Mouse (Mus musculus): ENCODE measurements around the gene Gm28047. TPM values are rescaled to one million over a fixed set of nuclear protein-coding genes. Genes with fewer than 3 reads are reported as not detected.

Gene Gm28047
- polyA plus RNA-seq, 1 experiment: not detected

- TF ChIP-seq MYOD1 (IDR thresholded peaks at IDR 0.05; ENCODE audit: control insufficient read depth in 1 of 3, insufficient read length in 2 of 3, low read depth in 2 of 3) (no peak), TCF3 (IDR thresholded peaks at IDR 0.05; ENCODE audit: insufficient read length, low read depth) (no peak), MYOG (IDR thresholded peaks at IDR 0.05; ENCODE audit: control insufficient read depth in 1 of 3, insufficient read depth in 1 of 3, insufficient read length in 2 of 3, low read depth in 2 of 3) (no peak), SRF (IDR thresholded peaks at IDR 0.05; ENCODE audit: control insufficient read depth, insufficient read length, low read depth) (no peak), POLR2A (IDR thresholded peaks at IDR 0.05; ENCODE audit: insufficient read length, low read depth) (no peak), TCF12 (IDR thresholded peaks at IDR 0.05; ENCODE audit: insufficient read depth, poor library complexity, severe bottlenecking) (no peak), CEBPB (IDR thresholded peaks at IDR 0.05; ENCODE audit: insufficient read depth, poor library complexity, severe bottlenecking) (no peak), POLR2AphosphoS2 (IDR thresholded peaks at IDR 0.05; ENCODE audit: insufficient read length, low read depth) (no peak), MAX (IDR thresholded peaks at IDR 0.05; ENCODE audit: low read depth) (no peak)
- Histone ChIP-seq H3K4me3 (no peak overlapping the region), H3K4me2 (ENCODE audit: low read depth) (no peak overlapping the region), H3ac (ENCODE audit: control insufficient read depth, insufficient read length) (no peak overlapping the region), H3K36me3 (ENCODE audit: control insufficient read depth, insufficient read depth) (peaks cover 6% of the 10 kb centered on the region), H3K79me2 (ENCODE audit: control insufficient read depth, insufficient read depth) (peaks cover 90% of the 10 kb centered on the region), H3K27me3 (ENCODE audit: control insufficient read depth, insufficient read depth, insufficient read length) (no peaks in the 10 kb centered on the region)
Observed at GRCm38 (mm10) chr15:102620765-102621164, 4.1 kb downstream of the Gm28047 start.

- Histone ChIP-seq H3K36me3 (ENCODE audit: control insufficient read depth, insufficient read depth) (peaks cover 6% of the 10 kb centered on the region), H3K79me2 (ENCODE audit: control insufficient read depth, insufficient read depth) (peaks cover 98% of the 10 kb centered on the region), H3ac (ENCODE audit: control insufficient read depth, insufficient read length) (no peak overlapping the region), H3K4me3 (no peak overlapping the region), H3K4me2 (ENCODE audit: low read depth) (no peak overlapping the region), H3K27me3 (ENCODE audit: control insufficient read depth, insufficient read depth, insufficient read length) (no peaks in the 10 kb centered on the region)
- TF ChIP-seq MYOG (IDR thresholded peaks at IDR 0.05; ENCODE audit: control insufficient read depth in 1 of 3, insufficient read depth in 1 of 3, insufficient read length in 2 of 3, low read depth in 2 of 3) (no peak), USF1 (IDR thresholded peaks at IDR 0.05; ENCODE audit: low read depth) (no peak), TCF3 (IDR thresholded peaks at IDR 0.05; ENCODE audit: insufficient read length, low read depth) (no peak), MYOD1 (IDR thresholded peaks at IDR 0.05; ENCODE audit: control insufficient read depth in 1 of 3, insufficient read length in 2 of 3, low read depth in 2 of 3) (no peak), POLR2AphosphoS2 (IDR thresholded peaks at IDR 0.05; ENCODE audit: insufficient read length, low read depth) (no peak), MAX (IDR thresholded peaks at IDR 0.05; ENCODE audit: low read depth) (no peak), TCF12 (IDR thresholded peaks at IDR 0.05; ENCODE audit: insufficient read depth, poor library complexity, severe bottlenecking) (no peak), SRF (IDR thresholded peaks at IDR 0.05; ENCODE audit: control insufficient read depth, insufficient read length, low read depth) (no peak), REST (IDR thresholded peaks at IDR 0.05; ENCODE audit: insufficient read depth, insufficient read length) (no peak), CEBPB (IDR thresholded peaks at IDR 0.05; ENCODE audit: insufficient read depth, poor library complexity, severe bottlenecking) (no peak), POLR2A (IDR thresholded peaks at IDR 0.05; ENCODE audit: insufficient read length, low read depth) (no peak), E2F4 (IDR thresholded peaks at IDR 0.05; ENCODE audit: insufficient read depth) (no peak)
Observed at GRCm38 (mm10) chr15:102619486-102619885, 5.4 kb downstream of the Gm28047 start.

GRCm38 (mm10) chr15:102617654-102618053, 7.2 kb downstream of the Gm28047 start:
- H3ac ChIP-seq (ENCODE audit: control insufficient read depth, insufficient read length): no peak overlapping the region

GRCm38 (mm10) chr15:102616174-102616573, 8.7 kb downstream of the Gm28047 start:
- H3ac ChIP-seq (ENCODE audit: control insufficient read depth, insufficient read length): no peak overlapping the region
- TF ChIP-seq REST (IDR thresholded peaks at IDR 0.05; ENCODE audit: insufficient read depth, insufficient read length) (no peak), E2F4 (IDR thresholded peaks at IDR 0.05; ENCODE audit: insufficient read depth) (no peak), TCF3 (IDR thresholded peaks at IDR 0.05; ENCODE audit: insufficient read length, low read depth) (no peak), CEBPB (IDR thresholded peaks at IDR 0.05; ENCODE audit: insufficient read depth, poor library complexity, severe bottlenecking) (no peak), MYOD1 (IDR thresholded peaks at IDR 0.05; ENCODE audit: control insufficient read depth in 1 of 3, insufficient read length in 2 of 3, low read depth in 2 of 3) (no peak)
- H3K79me2 ChIP-seq (ENCODE audit: control insufficient read depth, insufficient read depth): peaks cover 98% of the 10 kb centered on the region
- peaks cover 6% of the 10 kb centered on the region for H3K36me3 ChIP-seq (ENCODE audit: control insufficient read depth, insufficient read depth)
- H3K4me3 ChIP-seq: no peak overlapping the region
- no peak overlapping the region for H3K4me2 ChIP-seq (ENCODE audit: low read depth)
- no peaks in the 10 kb centered on the region for H3K27me3 ChIP-seq (ENCODE audit: control insufficient read depth, insufficient read depth, insufficient read length)

More at GRCm38 (mm10) chr15:102617654-102618053, 7.2 kb downstream of the Gm28047 start:
- H3K27me3 ChIP-seq (ENCODE audit: control insufficient read depth, insufficient read depth, insufficient read length): no peaks in the 10 kb centered on the region
- peaks cover 97% of the 10 kb centered on the region for H3K79me2 ChIP-seq (ENCODE audit: control insufficient read depth, insufficient read depth)
- H3K36me3 ChIP-seq (ENCODE audit: control insufficient read depth, insufficient read depth): peaks cover 6% of the 10 kb centered on the region
- no peak overlapping the region for H3K4me3 ChIP-seq
- no peak overlapping the region for H3K4me2 ChIP-seq (ENCODE audit: low read depth)
- no peak for TF ChIP-seq MAX (IDR thresholded peaks at IDR 0.05; ENCODE audit: low read depth)
- TF ChIP-seq USF1 (IDR thresholded peaks at IDR 0.05; ENCODE audit: low read depth): no peak
- no peak for TF ChIP-seq MYOG (IDR thresholded peaks at IDR 0.05; ENCODE audit: control insufficient read depth in 1 of 3, insufficient read depth in 1 of 3, insufficient read length in 2 of 3, low read depth in 2 of 3)
- TF ChIP-seq POLR2AphosphoS2 (IDR thresholded peaks at IDR 0.05; ENCODE audit: insufficient read length, low read depth): no peak
- TF ChIP-seq TCF12 (IDR thresholded peaks at IDR 0.05; ENCODE audit: insufficient read depth, poor library complexity, severe bottlenecking): no peak
- no peak for TF ChIP-seq E2F4 (IDR thresholded peaks at IDR 0.05; ENCODE audit: insufficient read depth)
- no peak for TF ChIP-seq TCF3 (IDR thresholded peaks at IDR 0.05; ENCODE audit: insufficient read length, low read depth)
- TF ChIP-seq POLR2A (IDR thresholded peaks at IDR 0.05; ENCODE audit: insufficient read length, low read depth): no peak
- no peak for TF ChIP-seq MYOD1 (IDR thresholded peaks at IDR 0.05; ENCODE audit: control insufficient read depth in 1 of 3, insufficient read length in 2 of 3, low read depth in 2 of 3)
- no peak for TF ChIP-seq SRF (IDR thresholded peaks at IDR 0.05; ENCODE audit: control insufficient read depth, insufficient read length, low read depth)

GRCm38 (mm10) chr15:102614224-102614623, 10.6 kb downstream of the Gm28047 start:
- Histone ChIP-seq H3K4me3 (no peak overlapping the region), H3K36me3 (ENCODE audit: control insufficient read depth, insufficient read depth) (peaks cover 6% of the 10 kb centered on the region), H3K79me2 (ENCODE audit: control insufficient read depth, insufficient read depth) (peaks cover 99% of the 10 kb centered on the region), H3K4me2 (ENCODE audit: low read depth) (no peak overlapping the region), H3K27me3 (ENCODE audit: control insufficient read depth, insufficient read depth, insufficient read length) (no peaks in the 10 kb centered on the region), H3ac (ENCODE audit: control insufficient read depth, insufficient read length) (no peak overlapping the region)
- TF ChIP-seq TCF12 (IDR thresholded peaks at IDR 0.05; ENCODE audit: insufficient read depth, poor library complexity, severe bottlenecking): no peak
- TF ChIP-seq SRF (IDR thresholded peaks at IDR 0.05; ENCODE audit: control insufficient read depth, insufficient read length, low read depth): no peak
- TF ChIP-seq POLR2AphosphoS2 (IDR thresholded peaks at IDR 0.05; ENCODE audit: insufficient read length, low read depth): no peak
- TF ChIP-seq REST (IDR thresholded peaks at IDR 0.05; ENCODE audit: insufficient read depth, insufficient read length): no peak
- no peak for TF ChIP-seq MAX (IDR thresholded peaks at IDR 0.05; ENCODE audit: low read depth)
- no peak for TF ChIP-seq USF1 (IDR thresholded peaks at IDR 0.05; ENCODE audit: low read depth)
- no peak for TF ChIP-seq TCF3 (IDR thresholded peaks at IDR 0.05; ENCODE audit: insufficient read length, low read depth)
- no peak for TF ChIP-seq MYOD1 (IDR thresholded peaks at IDR 0.05; ENCODE audit: control insufficient read depth in 1 of 3, insufficient read length in 2 of 3, low read depth in 2 of 3)
- TF ChIP-seq CEBPB (IDR thresholded peaks at IDR 0.05; ENCODE audit: insufficient read depth, poor library complexity, severe bottlenecking): no peak
- TF ChIP-seq MYOG (IDR thresholded peaks at IDR 0.05; ENCODE audit: control insufficient read depth in 1 of 3, insufficient read depth in 1 of 3, insufficient read length in 2 of 3, low read depth in 2 of 3): no peak
- no peak for TF ChIP-seq POLR2A (IDR thresholded peaks at IDR 0.05; ENCODE audit: insufficient read length, low read depth)
- no peak for TF ChIP-seq E2F4 (IDR thresholded peaks at IDR 0.05; ENCODE audit: insufficient read depth)
